Mouse (Mus musculus) neural tube, embryonic 12.5 days (tissue): Measurements from ENCODE around the gene Il10rb. TPM values are rescaled to one million over a fixed set of nuclear protein-coding genes. Genes with fewer than 3 reads are reported as not detected.

Experiments used
- ATAC-seq: fragments of 200-750 bp; cut with Nextera tagmentation; 2 replicates; pipeline ENCODE4 v1.8.0; 2017; ENCODE audit warnings: low read depth, mild to moderate bottlenecking, moderate TSS enrichment, moderate library complexity; ENCODE audit not compliant: low FRiP score
- H3K27ac ChIP-seq: fragments of 300-500 bp; sonication (generic); 2 replicates; pipeline ENCODE4 v1.5.1; 2016
- H3K27me3 ChIP-seq: fragments of 300-500 bp; sonication (generic); replicated peaks from 2 replicates; pipeline ENCODE4 v1.6.1; 2016; ENCODE audit warnings: mild to moderate bottlenecking
- H3K36me3 ChIP-seq: fragments of 300-500 bp; sonication (generic); 2 replicates; pipeline ENCODE4 v1.6.1; 2016; ENCODE audit warnings: mild to moderate bottlenecking
- H3K4me1 ChIP-seq: fragments of 300-500 bp; sonication (generic); 2 replicates; pipeline ENCODE4 v1.6.1; 2016
- H3K4me2 ChIP-seq: fragments of 300-500 bp; sonication (generic); replicated peaks from 2 replicates; pipeline ENCODE4 v1.6.1; 2016; ENCODE audit warnings: mild to moderate bottlenecking
- H3K4me3 ChIP-seq: fragments of 300-500 bp; sonication (generic); 2 replicates; pipeline ENCODE4 v1.5.1; 2016
- H3K9ac ChIP-seq: fragments of 300-500 bp; sonication (generic); 2 replicates; pipeline ENCODE4 v1.6.1; 2016; ENCODE audit warnings: mild to moderate bottlenecking
- H3K9me3 ChIP-seq: fragments of 300-500 bp; sonication (generic); 2 replicates; pipeline ENCODE4 v1.6.1; 2016; ENCODE audit warnings: mild to moderate bottlenecking
- WGBS: fragments of 180-500 bp; shearing (Covaris S2); methylation state at CpG from one replicate; pipeline ENCODE4 v1.1.7; 2016; 5-methylcytosine and 5-hydroxymethylcytosine counted together
- polyA plus RNA-seq: library from polyadenylated mRNA; unstranded; fragments of >200 nt; fragmentation: Nextera tagmentation; extraction: Ambion mirVana; gene quantifications from 2 replicates; pipeline ENCODE4 v1.2.1, GENCODE M21; 2016

Gene Il10rb
- polyA plus RNA-seq, 1 experiment from 2014 or later, result 9.0 TPM

- H3K4me1 ChIP-seq, result no peaks in the 10 kb centered on the region
- no peak overlapping the region for H3K27ac ChIP-seq
- WGBS, result 82% methylated on average over 8 of the region's 8 CpGs
- H3K27me3 ChIP-seq, result no peaks in the 10 kb centered on the region
- no peak for ATAC-seq
- no peaks in the 10 kb centered on the region for H3K9me3 ChIP-seq
- H3K36me3 ChIP-seq, result no peaks in the 10 kb centered on the region
- H3K4me3 ChIP-seq, result no peak overlapping the region
- H3K4me2 ChIP-seq, result no peak overlapping the region
- no peak overlapping the region for H3K9ac ChIP-seq
These were observed 41.0 kb downstream of the Il10rb start for GRCm38 (mm10) chr16:91446778-91447511.

DNA sequence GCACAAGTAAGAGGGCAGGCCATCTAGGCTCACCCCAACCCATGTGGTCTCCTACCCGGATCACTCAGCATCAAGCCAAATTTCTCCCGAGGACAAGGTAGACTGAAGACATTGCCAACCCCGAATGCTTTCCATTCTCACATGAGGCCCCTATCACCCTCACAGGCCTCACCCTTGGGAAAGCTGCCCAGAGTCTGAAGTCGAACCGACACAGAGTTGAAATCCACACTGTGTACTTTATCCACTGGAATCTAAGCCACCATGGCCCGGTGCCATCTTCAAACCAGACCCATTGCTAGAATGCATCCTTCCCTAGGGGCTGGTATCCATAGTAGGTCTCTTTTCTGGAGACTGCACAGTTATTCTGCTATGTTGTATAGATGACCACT is 41.5 kb downstream of the Il10rb start:
- no peaks in the 10 kb centered on the region for H3K27me3 ChIP-seq
- H3K27ac ChIP-seq, result no peak overlapping the region
- WGBS, result 90% methylated on average over 6 of the region's 6 CpGs
- no peaks in the 10 kb centered on the region for H3K9me3 ChIP-seq
- ATAC-seq, result no peak
- no peaks in the 10 kb centered on the region for H3K36me3 ChIP-seq
- no peak overlapping the region for H3K4me3 ChIP-seq
- no peak overlapping the region for H3K4me2 ChIP-seq
- no peak overlapping the region for H3K9ac ChIP-seq
- H3K4me1 ChIP-seq, result no peaks in the 10 kb centered on the region

DNA sequence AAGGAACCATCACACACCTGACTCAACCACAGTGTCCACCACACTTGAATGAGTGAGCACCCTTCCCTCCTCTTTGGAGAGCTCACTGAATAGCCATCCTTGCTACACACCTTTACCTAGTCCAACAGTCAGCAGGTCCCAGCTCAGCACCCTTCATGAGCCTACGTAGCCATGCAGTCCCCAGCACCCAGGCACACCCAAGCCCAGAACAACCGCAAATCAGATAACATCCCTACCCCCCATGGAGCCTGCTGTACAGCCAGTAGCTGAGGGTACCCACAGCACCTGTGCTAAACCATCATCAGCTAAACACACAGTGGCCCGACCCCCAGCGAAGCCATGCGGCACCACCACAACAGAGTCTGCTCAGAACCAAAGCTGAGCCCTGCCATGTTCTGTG is 42.1 kb downstream of the Il10rb start:
- H3K4me2 ChIP-seq, result no peak overlapping the region
- no peaks in the 10 kb centered on the region for H3K9me3 ChIP-seq
- no peaks in the 10 kb centered on the region for H3K27me3 ChIP-seq
- no peak for ATAC-seq
- H3K36me3 ChIP-seq, result no peaks in the 10 kb centered on the region
- no peak overlapping the region for H3K9ac ChIP-seq
- no peak overlapping the region for H3K27ac ChIP-seq
- no peaks in the 10 kb centered on the region for H3K4me1 ChIP-seq
- no peak overlapping the region for H3K4me3 ChIP-seq
- 97% methylated on average over 5 of the region's 5 CpGs for WGBS

- H3K4me3 ChIP-seq, result no peak overlapping the region
- no peak overlapping the region for H3K4me2 ChIP-seq
- no peaks in the 10 kb centered on the region for H3K9me3 ChIP-seq
- ATAC-seq, result no peak
- WGBS, result 80% methylated on average over 7 of the region's 7 CpGs
- H3K27ac ChIP-seq, result no peak overlapping the region
- H3K4me1 ChIP-seq, result no peaks in the 10 kb centered on the region
- H3K36me3 ChIP-seq, result no peaks in the 10 kb centered on the region
- H3K27me3 ChIP-seq, result no peaks in the 10 kb centered on the region
- H3K9ac ChIP-seq, result no peak overlapping the region
These were observed 42.9 kb downstream of the Il10rb start for GRCm38 (mm10) chr16:91448895-91449294.

DNA sequence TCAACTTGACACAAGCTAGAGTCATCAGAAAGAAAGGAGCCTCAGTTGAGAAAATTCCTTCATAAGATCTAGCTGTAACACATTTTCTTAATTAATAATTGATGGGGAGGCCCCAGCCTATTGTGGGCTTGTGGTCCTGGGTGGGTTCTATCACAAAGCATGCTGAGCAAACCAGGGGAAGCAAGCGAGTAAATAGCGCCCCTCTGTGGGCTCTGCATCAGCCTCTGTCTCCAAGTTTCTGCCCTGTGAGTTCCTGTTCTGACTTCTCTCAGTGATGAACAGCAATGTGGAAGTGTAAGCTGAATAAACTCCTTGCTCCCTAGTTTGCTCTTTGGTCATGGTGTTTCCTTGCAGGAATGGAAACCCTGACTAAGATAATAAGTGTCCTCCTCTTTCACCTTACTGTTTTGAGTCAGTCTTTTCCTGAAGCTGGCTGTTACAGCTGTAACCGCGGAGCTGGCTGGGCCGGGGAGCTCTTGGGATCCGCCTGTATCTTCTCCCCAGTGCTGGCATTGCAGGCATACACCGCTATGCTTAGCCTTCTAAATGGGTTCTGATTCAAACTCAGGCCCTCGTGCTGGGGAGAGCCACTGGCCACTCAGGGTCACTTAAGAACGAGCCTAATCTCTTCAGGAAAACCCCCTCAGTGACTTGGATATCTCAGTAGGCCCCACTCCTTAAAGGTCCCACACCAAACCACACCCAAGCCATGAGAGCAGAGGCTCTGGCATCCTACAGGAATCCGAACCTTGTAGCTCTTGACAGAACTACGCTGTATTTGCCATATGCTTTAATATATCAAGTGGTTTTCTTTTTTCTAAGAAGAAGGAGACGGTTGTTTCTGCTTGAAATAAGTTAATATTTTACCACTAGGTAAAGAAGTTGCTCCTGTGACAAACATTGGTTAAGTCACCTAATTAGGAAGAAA is 44.4 kb downstream of the Il10rb start:
- ATAC-seq, result no peak
- Histone ChIP-seq H3K9ac (no peak overlapping the region), H3K4me3 (no peak overlapping the region), H3K36me3 (no peaks in the 10 kb centered on the region), H3K27ac (no peak overlapping the region), H3K4me1 (no peaks in the 10 kb centered on the region), H3K27me3 (no peaks in the 10 kb centered on the region), H3K4me2 (no peak overlapping the region), H3K9me3 (no peaks in the 10 kb centered on the region)
- whole genome bisulfite sequencing, result 85% methylated on average over 12 of the region's 12 CpGs

- H3K4me2 ChIP-seq, result no peak overlapping the region
- no peaks in the 10 kb centered on the region for H3K4me1 ChIP-seq
- 89% methylated on average over 2 of the region's 2 CpGs for WGBS
- no peaks in the 10 kb centered on the region for H3K9me3 ChIP-seq
- no peak overlapping the region for H3K4me3 ChIP-seq
- no peak overlapping the region for H3K27ac ChIP-seq
- no peak for ATAC-seq
- no peaks in the 10 kb centered on the region for H3K36me3 ChIP-seq
- H3K27me3 ChIP-seq, result no peaks in the 10 kb centered on the region
- H3K9ac ChIP-seq, result no peak overlapping the region
These were observed 46.0 kb downstream of the Il10rb start for GRCm38 (mm10) chr16:91451949-91452348.

DNA sequence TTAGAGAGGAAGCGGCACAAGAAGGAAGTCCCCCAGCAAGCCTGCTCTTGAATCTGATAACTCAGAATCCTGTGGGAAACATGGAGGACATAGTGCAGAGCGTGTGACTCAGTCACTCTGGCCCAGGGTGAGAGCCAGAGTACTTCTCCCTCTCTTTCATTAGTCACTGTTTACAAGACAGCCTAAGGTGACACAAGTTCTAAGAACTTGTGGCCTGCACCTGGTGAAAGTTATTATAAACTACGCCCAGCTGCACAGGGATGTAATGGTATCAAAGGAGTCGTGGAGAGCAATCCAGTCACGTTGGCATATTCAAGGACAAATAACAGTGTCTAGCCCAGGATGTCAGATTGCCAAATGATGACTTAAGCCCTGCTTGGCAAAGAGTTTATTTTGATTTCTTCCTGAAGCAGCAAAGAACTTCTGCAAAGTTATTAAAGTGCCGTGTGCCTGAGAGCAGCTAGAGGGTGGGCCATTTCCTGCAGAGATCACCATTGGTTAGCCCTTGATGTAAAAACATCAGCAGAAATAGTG is 46.5 kb downstream of the Il10rb start:
- no peaks in the 10 kb centered on the region for H3K27me3 ChIP-seq
- H3K36me3 ChIP-seq, result no peaks in the 10 kb centered on the region
- H3K4me3 ChIP-seq, result no peak overlapping the region
- no peaks in the 10 kb centered on the region for H3K9me3 ChIP-seq
- ATAC-seq, result no peak
- no peak overlapping the region for H3K4me2 ChIP-seq
- H3K4me1 ChIP-seq, result no peaks in the 10 kb centered on the region
- no peak overlapping the region for H3K27ac ChIP-seq
- H3K9ac ChIP-seq, result no peak overlapping the region
- 75% methylated on average over 6 of the region's 6 CpGs for WGBS

- Histone ChIP-seq H3K36me3 (no peaks in the 10 kb centered on the region), H3K4me2 (no peak overlapping the region), H3K27me3 (no peaks in the 10 kb centered on the region), H3K4me3 (no peak overlapping the region), H3K9ac (no peak overlapping the region), H3K9me3 (no peaks in the 10 kb centered on the region), H3K4me1 (no peaks in the 10 kb centered on the region), H3K27ac (no peak overlapping the region)
- 77% methylated on average over 4 of the region's 4 CpGs for WGBS
- no peak for ATAC-seq
These were observed 49.9 kb downstream of the Il10rb start for GRCm38 (mm10) chr16:91455868-91456267.

GRCm38 (mm10) chr16:91458301-91458746 is 52.4 kb downstream of the Il10rb start:
- Histone ChIP-seq H3K27me3 (no peaks in the 10 kb centered on the region), H3K9ac (no peak overlapping the region), H3K4me3 (no peak overlapping the region), H3K4me2 (no peak overlapping the region), H3K27ac (no peak overlapping the region), H3K4me1 (no peaks in the 10 kb centered on the region), H3K9me3 (no peaks in the 10 kb centered on the region), H3K36me3 (no peaks in the 10 kb centered on the region)
- ATAC-seq, result no peak
- 84% methylated on average over 21 of the region's 21 CpGs for WGBS

GRCm38 (mm10) chr16:91458976-91459375 is 53.0 kb downstream of the Il10rb start:
- Histone ChIP-seq H3K36me3 (no peaks in the 10 kb centered on the region), H3K4me2 (no peak overlapping the region), H3K27me3 (no peaks in the 10 kb centered on the region), H3K4me1 (no peaks in the 10 kb centered on the region), H3K9me3 (no peaks in the 10 kb centered on the region), H3K4me3 (no peak overlapping the region), H3K27ac (no peak overlapping the region), H3K9ac (no peak overlapping the region)
- ATAC-seq, result no peak
- 57% methylated on average over 5 of the region's 5 CpGs for WGBS

DNA sequence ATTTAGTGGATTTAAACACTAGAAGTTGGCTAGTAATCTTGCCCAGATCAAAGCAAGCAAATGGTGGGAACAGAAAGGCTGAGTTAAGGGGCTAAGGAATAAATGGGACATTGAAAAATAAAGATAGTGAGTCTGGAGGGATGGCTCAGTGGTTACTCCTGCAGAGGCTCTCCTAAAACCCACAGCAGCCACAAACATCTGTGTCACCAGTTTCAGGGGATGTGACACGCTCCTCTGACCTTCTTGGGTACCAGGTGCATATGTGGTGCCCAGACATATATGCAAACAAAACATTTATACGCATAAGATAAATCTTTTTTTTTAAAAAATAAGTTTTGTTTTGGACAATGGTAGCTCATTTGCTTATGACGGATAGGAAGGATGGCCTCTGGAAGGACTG is 53.4 kb downstream of the Il10rb start:
- Histone ChIP-seq H3K27me3 (no peaks in the 10 kb centered on the region), H3K9ac (no peak overlapping the region), H3K4me2 (no peak overlapping the region), H3K27ac (no peak overlapping the region), H3K4me3 (no peak overlapping the region), H3K9me3 (no peaks in the 10 kb centered on the region), H3K36me3 (no peaks in the 10 kb centered on the region), H3K4me1 (no peaks in the 10 kb centered on the region)
- ATAC-seq, result no peak
- WGBS, result 88% methylated on average over 3 of the region's 3 CpGs

DNA sequence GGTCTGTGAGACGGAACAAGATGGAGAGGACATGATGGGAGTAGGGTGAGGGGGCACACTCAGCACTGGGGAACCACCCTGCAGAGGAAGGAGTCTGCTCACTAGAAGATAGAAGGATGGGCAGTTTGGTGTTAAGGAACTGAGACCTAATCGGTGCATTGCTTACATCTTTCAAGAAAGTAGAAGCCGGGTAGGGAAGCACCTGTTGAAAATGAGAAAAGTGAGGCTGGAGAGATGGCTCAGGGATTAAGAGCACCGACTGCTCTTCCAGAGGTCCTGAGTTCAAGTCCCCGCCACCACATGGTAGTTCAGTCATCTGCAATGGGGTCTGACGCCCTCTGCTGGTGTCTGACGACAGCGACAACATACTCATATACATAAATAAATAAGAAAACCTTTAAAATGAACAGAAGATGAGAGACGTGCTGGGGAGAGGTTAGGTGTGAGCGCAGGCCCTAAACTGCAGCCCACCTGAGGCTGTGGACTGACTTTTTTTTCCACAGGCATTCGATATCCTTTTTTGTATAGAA is 53.9 kb downstream of the Il10rb start:
- Histone ChIP-seq H3K27me3 (no peaks in the 10 kb centered on the region), H3K4me1 (no peaks in the 10 kb centered on the region), H3K36me3 (no peaks in the 10 kb centered on the region), H3K4me3 (no peak overlapping the region), H3K27ac (no peak overlapping the region), H3K9me3 (no peaks in the 10 kb centered on the region), H3K4me2 (no peak overlapping the region), H3K9ac (no peak overlapping the region)
- 72% methylated on average over 11 of the region's 11 CpGs for WGBS
- no peak for ATAC-seq
